Mouse (Mus musculus) liver, embryonic 14.5 days (tissue): Measurements from ENCODE around the gene Bak1.

Experiments used
- CTCF ChIP-seq: IDR thresholded peaks from 2 replicates; pipeline ENCODE4 v1.5.1; 2016; ENCODE audit warnings: antibody characterized with exemption, low read depth, control low read depth
- EP300 ChIP-seq: IDR thresholded peaks from 2 replicates; pipeline ENCODE4 v1.6.1; 2016; ENCODE audit warnings: antibody characterized with exemption, low read depth

GRCm38 (mm10) chr17:26975415-26975814 lies 53.4 kb downstream of the Bak1 start:
- peak; percentile 54 for TF ChIP-seq CTCF
- TF ChIP-seq EP300: no peak
